Mouse (Mus musculus) adipocyte (in vitro differentiated cells): ENCODE results near the gene Sertm1.

Experiments used
- DNase-seq: peaks from one replicate; pipeline ENCODE4 v3.0.0-alpha.2; 2016; ENCODE audit warnings: low spot score

Sertm1 gene

DNA sequence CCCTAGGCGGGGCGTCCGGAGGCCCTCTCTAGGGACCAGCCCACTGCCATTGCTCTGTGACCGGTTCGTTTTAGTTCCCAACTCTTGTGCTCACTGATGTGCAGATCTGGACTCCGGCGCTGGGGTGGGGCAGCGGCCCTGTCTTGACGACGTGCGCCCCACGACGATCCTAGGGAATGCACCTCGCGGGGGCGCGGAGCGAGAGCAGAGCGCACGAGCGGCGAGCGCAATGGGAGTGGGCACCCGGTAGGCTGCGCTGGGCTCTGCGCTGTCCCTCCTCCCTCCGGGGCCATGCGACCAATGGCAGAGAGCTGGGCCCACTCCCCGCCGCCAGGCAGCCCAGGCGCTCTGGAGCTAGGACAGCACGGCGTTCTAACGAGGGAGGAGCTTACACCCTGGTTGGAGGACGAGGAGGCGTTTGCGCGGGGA, at the start of gene Sertm1:
Gene Sertm1 (minus strand): TSS at position 245 of the 429 bp plus-strand sequence.
- no peak for DNase-seq

DNA sequence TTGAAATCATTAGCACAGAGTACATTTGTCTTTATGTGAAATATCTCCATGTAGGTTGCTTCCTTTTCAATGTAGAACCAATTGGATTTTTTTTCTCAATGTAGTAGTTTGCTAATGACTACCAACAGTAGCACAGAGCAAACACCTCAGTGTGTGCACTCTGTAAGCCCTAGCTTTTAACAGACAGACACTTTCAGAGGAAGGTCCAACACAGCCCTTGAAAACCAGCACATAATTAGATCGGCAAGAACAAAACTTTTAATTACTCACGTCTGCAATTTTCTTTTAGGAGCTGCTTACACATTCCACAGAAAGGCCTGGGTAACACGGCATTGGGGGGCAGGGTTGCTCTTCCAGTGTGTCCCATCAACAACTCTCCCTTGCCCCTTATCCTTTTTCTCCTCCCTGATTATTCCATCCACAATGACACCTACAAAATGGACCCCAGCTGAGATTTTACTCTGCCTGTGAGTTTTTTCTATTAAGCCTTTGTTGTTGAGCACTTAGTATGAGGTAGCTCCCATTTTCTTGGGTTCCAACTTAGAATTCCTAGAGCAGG, 49.3 kb upstream of the Sertm1 start:
- no peak for DNase-seq

DNA sequence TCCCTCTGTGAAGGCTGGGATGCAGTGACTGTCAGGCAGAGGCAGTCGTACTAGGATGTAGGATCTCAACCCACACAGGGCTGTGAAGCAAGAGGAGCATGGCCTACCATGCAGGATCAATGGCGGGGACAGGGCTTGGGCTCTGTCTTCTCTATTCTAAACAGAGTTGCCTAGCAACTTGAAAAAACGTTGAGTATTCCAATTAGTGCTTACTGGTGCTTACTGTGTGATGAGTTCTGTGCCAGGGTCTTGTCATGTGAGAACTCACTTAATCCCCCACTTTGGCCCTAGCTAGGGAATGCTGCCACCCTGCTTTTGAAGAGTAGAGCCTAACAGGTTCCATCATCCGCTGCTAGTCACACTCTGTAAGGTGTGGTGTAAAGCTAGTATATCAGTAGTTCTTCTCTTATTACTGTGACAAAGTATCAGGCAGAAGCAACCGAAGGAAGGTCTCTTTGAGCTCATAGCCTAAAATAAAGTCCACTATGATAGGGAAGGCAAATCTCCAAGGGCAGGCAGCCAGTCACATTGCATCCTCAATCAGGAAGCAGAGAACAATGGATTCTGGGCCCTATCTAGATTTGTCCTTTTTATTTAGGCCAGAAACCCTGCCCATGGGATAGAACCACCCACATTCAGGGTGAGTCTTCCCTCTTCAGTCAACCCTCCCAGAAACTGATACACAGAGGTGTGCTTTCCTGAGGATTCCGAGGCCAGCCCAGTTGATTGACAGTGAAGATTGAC, 27.6 kb upstream of the Sertm1 start:
- DNase-seq: no peak

DNA sequence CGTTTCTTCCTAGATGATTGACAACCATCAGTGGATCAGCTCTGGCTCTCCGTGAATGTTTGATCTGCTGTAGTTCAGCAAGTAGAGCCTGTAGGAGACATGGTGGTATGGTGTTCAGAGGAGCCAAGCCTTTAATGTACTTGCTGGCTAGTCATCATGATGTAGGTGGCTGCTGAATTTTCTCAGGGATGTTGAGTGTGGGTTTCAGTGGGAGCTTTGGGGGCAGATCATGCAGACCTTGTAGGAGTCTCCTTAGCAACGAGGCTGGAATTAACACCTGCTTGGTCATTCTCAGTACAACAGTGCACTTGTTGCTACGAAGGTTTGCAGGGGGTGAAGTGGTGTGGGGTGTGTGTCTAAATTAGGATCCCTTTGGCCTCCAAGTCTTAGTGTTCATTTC, 18.8 kb upstream of the Sertm1 start:
- DNase-seq: no peak

DNA sequence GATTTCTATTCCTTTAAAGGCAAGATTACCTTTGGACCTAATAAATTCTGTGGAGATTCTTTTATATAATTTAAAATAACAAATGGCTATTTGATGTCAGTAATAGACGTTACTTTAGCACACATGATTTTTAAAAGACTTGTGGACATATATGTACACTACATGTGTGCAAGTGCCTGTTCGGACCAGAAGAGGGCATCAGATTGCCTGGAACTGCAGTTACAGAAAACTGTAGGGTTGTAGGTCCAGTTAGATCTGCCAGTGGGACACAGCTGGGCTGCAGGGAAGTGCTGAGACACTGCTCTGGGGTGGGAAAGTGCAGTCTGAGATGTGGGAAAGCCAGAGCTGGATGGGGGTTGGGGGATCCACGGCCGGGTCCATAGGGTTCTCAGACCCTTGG, 16.9 kb upstream of the Sertm1 start:
- no peak for DNase-seq

DNA sequence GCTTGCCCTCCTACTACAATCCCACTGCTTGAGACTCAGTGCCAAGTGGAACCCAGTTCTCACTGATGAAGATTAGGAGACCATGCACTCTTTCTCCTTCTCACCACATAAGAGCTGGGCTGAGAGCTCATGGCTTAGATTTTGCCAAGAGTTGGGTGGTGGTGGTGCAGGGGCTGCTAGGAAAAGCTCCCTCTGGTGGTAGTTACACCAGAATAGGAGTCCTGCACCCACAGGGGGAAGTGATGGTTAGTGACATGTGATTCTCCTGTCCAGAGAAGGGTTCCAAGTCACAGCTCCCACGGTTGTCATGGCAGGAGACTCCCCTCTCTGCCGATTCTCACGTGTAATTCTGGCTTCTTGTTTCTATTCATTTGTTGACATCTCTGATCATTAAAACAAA, 4.7 kb upstream of the Sertm1 start:
- DNase-seq: no peak

DNA sequence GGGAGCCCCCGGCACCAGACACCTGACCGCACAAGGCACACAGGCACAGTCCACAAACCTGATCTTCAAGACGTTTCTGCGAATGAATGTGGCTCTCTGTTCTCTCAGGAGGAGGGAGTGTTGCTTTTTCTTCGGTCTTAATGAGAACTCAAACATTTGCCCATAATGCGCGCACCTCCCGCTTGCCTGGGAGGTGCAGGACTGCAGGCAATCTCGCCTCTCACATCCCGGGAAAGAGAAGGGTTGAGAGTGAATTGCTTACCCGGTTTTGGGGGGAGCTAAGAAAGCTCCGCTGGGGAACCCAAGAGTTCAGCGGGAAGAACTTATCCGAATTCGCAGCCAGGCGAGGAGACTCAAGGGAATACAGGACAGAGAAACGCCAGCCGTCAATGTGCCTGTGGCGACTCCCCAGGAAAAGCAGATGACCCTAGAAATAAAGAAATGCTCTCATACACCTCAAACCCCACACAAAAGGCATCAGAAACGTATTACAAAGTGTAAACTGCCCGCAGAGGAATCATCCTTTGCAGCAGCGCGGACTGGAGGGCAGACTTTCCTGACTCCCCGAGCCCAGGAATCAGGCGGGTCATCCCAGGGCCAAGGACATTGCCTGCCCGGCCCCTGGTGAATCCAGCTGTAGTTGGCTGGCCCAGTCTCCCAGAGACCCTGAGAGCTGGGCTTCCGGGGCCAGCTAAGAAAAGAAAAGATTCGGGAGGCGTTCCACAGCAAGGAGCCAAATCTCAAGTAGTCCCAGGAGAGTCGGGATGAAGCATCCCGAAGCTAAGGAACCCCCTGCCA, 643 bp downstream of the Sertm1 start:
- no peak for DNase-seq

DNA sequence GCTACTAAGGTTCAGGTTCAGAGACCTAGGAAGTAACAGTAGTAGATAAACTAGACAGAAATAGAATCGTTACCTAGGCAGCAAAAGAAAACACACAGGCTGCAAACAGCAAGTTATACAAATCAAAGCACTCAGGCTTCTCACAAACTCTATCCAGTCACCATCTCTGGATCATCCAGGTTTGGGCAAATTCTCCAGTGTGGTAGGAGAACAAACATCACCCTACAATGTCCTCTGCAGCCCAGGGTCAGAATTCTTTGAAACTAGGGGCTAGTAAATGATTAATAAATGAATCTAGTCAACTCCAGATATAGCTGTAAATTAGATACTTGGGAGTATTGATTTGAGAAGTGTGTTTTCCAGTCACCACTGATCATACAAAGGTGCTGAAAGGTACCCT, 6.8 kb downstream of the Sertm1 start:
- no peak for DNase-seq

DNA sequence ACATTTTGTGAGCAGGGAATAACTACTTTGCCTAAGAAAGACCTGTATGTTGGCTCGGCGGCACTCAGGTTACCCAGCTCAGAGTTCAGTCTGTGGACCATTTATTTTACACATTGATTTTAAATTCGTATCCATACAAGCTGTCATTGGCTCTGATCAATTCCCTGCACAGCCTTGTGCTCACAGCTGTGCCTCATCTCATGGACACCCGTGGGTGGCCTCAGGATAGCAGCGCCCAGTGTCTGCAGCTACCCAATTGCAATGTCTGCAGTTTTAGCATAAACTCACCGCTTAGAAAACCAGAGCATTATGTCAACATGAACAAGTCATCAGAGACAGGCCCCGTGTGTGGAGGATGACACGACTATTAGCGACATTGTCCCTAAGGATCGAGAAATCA, 17.7 kb downstream of the Sertm1 start:
- DNase-seq: no peak

DNA sequence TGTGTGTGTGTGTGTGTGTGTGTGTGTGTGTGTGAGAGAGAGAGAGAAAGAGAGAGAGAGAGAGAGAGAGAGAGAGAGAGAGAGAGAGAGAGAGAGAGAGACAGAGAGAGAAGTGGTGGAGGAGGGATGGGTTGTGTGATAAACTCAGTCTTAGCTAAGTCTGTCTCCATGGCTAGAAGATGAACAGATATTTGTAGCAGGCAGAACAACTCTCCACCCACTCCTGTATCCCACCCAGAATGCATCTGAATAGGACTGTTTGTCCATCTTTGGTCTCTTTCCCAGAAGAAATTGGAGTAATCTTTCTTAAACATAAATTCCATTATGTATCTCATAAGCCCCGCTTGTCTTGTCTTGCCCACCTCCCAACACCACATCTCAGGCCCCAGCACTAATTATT, 20.8 kb downstream of the Sertm1 start:
- DNase-seq: no peak

DNA sequence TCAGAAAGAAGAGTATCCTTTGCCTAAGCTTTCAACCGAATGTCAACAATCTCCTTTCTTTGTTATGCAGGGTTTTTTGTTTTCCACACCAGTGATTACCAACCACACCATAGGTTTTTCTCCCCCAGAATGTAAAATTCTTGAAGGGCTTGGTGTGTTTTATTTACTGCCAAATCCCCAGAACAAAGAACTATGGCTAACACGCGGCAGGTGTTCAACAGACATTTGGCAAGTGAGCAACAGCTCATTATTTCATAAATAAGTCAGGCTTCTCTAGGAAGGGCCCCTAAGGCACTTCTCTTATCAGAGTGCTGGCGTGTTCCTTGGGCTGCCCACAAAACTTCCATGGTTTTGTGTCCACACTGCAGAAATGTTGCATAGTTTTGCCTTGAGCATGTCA, 23.5 kb downstream of the Sertm1 start:
- DNase-seq: no peak

DNA sequence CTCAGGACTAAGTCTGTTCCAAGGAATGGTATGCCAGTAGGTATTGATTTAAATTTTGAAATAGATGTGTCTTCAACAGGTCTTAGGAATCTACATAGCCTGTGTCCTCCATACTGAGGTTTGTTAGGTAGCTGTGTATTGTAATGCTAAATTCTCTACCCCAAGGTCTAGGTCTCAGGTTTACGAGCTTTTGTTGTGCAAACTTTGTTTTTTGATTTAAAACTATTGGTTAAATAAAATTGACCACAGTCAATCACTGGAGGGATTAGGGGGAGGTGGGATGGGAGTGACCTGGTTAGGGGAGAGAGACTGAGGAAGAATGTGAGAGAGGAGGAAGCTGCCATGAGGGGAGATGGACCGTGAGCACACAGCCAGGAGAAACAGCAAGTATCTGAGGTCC, 29.2 kb downstream of the Sertm1 start:
- DNase-seq: no peak
